Mouse (Mus musculus) left cerebral cortex, adult 18-20 months (tissue): ENCODE measurements around the gene Ap2a1. TPM values are rescaled to one million over a fixed set of nuclear protein-coding genes. Genes with fewer than 3 reads are reported as not detected.

Experiments used
- DNase-seq, 2 experiments: peaks; one replicate each; pipeline ENCODE4 v3.0.0; 2021 to 2022; ENCODE audit warnings: low spot score in 2 of 2, mixed read lengths in 1 of 2
- total RNA-seq, 2 experiments: library from RNA; stranded (reverse); gene quantifications; 2 replicates each; pipeline ENCODE4 v1.2.3; 2021

Ap2a1 gene
- total RNA-seq, 2 experiments from 2014 or later = 328 to 355 TPM

- DNase-seq = no peak
Measured at GRCm38 (mm10) chr7:44867010-44867702, 62.1 kb downstream of the Ap2a1 start.

DNA sequence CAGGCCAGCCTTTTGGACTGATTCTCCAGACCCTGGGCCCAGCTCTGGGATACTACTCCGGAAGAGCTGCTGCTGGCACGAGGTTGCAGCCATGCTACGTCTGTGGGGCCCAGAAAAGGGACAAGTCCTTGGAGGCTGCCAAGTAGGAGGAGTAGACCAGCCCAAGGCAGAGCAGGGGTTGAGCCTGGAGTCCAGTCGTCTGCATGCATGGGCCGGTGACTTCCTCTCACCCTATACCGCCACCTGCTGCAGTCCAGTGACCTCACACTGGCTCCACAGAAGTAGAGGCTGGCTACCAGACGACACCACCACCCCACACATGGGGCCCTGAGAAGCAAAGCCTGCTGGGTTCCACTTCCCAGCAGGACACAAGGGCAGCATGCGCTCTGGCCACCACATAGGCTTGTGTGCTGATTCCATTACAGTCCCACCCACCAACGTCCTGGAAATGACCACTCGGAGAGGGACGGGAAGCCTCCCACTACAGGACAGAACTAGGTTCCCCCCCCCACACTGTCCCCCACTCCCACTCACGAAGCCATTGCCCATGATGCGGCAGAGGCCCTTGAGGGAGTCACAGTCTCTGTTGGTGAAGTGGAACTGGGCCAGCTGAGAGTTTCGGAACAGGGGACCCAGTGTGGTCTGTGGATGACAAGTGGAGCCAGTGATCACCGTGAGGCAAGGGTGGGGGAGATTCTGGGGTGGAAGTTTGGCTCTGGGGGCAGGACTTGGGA, 62.9 kb downstream of the Ap2a1 start:
- DNase-seq = no peak

DNA sequence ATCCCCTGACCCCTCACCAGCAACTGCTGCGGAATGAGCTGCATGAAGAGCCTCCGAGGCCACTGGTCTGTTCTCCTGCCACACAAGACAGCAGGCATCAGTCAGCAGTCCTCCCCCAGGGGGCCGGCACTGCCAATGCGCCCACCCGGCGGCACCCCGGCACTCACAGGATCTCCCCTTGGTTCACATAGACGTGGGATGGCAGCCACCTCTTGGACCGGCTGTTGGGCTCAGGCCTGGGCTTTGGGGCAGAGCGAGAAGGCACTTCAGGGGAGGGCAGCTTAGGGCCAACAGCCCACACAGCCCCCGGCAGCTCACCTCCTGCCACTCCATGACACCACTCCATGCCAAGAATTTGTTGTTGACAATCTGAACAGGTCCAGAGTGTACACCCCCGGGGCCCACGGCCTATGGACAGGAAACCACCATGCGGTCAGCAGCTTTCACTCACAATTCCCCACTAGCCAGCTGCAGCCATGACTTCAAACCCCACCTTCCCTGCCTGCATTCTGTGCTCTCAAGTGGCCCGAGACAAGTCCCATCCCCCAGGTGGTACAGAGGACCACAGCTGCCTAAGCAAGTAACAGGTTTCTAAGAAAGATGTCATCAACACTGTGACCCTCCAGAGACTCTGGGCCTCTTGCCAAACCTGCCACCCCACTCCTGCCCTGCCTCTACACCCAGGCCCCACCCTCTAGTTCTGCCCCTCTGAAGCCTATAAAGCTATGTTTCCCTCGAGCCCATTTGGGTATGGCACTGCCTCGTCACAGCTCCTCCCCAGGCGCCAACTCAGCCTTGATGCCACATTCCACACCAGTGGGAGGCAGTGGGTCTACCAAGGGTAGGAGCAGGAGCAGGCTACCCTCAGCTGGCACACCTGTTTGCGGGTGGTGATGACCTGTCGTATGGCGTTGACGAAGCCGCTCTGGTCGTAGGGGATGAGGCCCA, 64.4 kb downstream of the Ap2a1 start:
- no peak for DNase-seq

DNA sequence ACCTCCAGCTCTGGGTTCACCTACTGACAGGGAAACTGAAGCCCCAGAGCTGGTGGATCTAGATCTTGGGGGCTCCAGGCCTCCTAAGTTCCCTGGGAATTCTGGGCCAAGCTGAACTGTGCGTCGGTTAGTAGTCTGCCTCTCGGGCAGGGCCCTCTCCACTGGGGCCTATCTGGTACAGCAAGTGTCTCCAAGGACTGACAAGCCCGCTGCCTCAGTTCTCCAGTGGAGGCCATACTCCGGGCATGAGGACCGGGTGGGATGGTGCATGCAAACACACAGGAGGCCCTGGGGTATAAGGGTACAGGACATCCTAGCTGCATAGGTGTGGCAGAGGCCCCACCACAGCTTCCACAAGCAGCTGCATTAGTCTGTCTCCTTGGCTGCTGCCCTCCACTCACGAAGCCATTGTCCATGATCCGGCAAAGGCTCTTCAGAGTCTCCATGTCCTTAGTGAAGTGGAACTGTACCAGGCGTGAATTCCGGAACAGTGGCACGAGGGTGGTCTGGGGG, 65.3 kb downstream of the Ap2a1 start:
- DNase-seq = no peak

DNA sequence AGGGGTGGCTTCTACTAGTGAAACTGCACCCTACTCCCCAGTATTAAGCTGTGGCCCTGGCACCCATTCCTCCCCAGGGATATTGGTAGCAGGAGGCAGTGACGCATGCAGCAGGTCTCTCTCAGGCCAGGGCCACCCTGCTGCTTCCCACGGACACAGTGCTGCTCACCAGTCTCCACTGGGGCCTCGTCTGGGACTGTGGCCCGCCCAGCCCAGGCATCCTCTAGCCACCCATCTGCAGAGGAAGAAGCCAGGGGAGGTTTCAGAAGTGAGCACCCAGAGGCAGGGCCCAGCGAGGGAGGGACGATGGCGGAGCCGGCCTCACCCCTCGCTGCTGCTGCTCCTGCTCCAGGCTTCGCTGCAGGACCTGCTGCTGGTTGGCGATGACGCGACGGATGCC, 66.1 kb downstream of the Ap2a1 start:
- DNase-seq = no peak

DNA sequence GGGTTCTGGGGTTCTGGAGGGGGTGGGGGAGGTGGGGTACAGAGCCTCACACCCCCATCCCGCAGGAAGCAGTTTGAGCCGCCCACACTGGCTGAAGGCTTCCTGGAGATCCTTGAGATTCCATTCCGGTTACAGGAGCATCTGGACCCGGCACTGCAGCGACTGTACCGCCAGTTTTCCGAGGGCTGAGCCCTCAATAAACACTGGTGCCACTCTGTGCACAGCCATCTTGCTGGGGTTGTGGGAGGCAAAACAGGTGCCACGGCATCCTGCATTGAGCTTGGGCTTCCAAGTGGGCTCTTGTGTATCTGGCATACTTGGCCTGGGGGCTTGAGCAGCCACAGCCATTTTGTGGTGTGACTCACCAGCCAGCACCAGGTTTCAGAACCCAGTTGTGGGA, 66.9 kb downstream of the Ap2a1 start:
- DNase-seq = peak in 1 of 2 experiments; percentile 15

DNA sequence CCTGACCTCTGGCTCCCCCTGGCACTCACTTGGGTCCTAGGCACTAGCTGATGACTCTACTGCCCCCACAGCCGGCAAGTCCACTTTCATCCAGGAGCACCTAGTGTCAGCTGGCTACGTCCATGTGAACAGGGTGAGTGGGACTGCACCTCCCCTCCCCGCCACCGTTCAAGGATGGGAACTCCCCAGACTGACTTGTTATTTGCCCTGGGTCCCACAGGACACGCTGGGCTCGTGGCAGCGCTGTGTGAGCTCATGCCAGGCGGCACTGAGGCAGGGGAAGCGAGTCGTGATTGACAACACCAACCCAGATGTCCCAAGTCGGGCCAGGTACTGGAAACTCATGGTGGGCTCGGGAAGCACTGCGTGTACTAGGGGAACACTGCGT, 67.9 kb downstream of the Ap2a1 start:
- no peak for DNase-seq

GRCm38 (mm10) chr7:44860576-44861428, 68.5 kb downstream of the Ap2a1 start:
- peak; percentile 65 to 69 for DNase-seq

DNA sequence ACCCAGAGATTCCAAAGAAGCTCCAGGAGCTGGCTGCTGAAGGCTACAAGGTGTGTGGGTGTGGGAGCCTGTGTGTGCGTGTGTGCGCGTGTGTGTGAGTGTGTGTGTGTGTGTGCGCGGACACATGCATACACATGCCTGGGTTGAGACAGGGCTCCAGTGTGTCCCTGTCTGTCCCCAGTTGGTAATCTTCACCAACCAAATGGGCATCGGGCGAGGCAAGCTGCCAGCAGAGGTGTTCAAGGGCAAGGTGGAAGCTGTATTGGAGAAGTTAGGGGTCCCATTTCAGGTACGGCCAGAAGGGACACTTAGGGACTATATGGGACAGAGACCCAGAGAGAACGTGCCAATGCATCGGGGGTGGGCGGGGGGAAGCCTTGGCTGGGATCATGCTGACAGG, 69.4 kb downstream of the Ap2a1 start:
- DNase-seq = no peak

DNA sequence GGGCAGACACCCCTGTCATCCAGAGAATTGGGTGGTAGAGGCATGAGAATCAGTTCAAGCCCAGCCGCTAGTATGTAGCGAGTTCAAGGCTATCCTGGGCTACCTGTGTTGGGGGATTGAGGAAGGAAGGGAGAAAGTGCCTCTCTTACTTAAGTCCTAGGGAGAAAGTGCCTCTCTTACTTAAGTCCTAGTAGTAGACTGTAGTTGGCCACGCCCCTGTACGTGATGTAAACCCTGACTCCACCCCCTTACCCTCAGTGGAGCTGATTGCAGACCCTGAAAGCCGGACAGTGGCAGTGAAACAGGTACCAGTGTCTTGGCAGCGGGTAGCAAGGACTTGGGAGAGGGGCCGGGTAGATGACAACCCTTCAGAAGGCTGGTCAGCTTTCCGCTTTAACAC, 71.4 kb downstream of the Ap2a1 start:
- no peak for DNase-seq

DNA sequence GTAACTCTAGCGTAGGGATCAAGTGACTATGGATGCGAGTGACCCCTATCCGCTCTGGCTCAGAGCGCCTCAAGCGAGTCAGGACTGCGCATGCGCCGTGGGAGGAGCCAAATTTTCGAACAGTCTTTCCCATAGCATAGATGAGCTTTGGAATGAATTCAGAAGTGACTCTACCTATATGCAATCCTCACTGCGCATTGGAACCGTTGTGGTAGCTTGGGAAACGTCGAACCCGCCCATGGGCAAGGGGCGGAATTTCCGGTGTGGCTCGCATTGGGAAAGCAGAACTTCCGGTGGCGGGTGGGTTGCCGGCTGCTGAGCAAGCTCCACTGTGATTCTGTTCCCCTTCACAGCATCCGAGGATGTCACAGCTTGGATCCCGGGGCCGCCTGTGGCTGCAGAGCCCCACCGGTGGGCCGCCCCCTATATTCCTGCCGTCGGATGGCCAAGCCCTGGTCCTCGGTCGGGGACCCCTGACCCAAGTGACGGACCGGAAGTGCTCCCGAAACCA, 72.2 kb downstream of the Ap2a1 start, which contains the start of gene Pnkp:
TSS of gene Pnkp (plus strand) at position 98 of the 511 bp plus-strand sequence.
- DNase-seq = peak; percentile 89 to 92

GRCm38 (mm10) chr7:44856265-44856916, 72.9 kb downstream of the Ap2a1 start:
- DNase-seq = no peak

- DNase-seq = no peak
Measured at GRCm38 (mm10) chr7:44855036-44855435, 74.3 kb downstream of the Ap2a1 start.

DNA sequence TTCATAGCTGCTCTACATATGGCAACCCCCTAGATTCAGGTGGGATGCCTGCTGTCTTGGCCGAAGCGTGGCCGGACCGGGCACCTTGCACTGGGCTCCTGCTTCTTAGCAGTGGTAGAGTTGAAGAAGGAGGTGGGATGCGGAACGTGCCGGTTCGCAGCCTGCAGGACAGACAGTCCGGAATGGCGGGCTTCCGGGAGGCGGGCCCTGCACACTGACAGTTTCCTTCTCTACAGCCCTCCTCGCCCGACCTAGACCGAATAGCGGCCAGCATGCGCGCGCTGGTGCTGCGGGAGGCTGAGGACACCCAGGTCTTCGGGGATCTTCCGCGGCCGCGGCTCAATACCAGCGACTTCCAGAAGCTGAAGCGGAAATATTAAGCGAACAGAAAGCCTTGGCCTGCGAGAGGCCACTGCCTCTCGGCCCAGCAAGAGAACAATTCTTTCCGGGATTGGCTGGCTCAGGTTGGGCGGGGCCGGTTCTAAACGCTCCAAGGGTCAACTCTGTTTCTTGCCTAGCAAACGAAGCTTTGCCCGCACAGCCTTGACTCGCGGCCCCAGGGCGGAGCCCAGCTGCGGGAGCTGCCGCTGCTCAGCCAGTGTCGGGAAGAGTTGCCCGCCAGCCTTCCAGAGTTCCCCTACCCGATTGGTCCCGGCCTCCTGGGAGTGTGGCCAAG, 74.8 kb downstream of the Ap2a1 start:
- DNase-seq = peak; percentile 61 to 68

DNA sequence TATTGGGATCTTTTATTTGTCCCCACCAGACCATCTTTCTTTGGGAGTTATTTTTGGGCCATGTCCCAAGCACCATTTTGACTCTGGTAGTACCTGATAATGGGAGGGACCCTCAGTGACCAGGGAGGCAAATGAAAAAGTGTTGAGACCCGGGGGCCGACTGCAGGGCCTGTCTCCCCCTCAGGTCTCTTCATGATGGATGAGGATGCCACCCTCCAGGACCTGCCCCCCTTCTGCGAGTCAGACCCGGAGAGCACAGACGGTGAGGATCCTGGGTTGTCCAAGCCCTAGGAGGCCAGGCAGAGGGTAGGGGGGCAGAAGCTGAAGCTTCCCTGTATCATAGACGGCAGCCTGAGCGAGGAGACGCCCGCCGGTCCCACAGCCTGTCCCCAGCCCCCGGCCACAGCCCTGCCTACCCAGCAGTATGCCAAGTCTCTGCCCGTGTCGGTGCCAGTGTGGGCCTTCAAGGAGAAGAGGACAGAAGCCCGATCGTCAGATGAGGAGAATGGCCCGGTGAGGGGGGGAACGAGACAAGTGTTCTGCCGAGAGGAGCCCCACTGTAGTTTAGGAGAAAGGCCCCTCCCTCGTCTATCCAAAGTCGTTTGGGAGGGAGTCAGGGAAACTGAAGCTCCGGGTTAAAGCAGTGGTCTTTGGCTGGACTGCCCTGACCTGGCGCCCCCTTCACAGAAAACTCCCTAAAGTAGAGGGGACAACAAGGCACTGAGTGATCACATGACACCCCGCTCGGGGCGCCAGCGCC, 75.5 kb downstream of the Ap2a1 start:
- no peak for DNase-seq

DNA sequence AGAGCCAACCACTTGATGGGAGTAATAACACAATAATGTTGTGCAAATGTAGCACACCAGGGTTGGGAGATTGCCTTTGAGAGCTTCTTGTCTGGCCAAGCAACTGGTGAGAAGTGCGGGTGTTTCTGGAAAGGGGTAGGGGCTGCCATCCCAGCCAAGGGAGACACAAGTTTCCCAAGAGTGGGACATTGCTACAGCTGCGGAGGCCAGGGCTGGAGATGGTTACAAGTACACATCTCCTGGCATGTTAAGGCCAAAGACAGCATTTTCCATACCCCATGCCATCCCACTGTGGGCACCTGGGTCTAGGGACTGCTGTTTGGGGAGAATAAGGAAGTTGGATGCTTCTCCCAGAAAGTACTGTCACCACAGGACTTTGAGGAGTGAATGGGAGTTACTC, 76.2 kb downstream of the Ap2a1 start:
- no peak for DNase-seq

- no peak for DNase-seq
Measured at GRCm38 (mm10) chr7:44852259-44853027, 76.9 kb downstream of the Ap2a1 start.
